Mouse (Mus musculus): ENCODE data around the gene Wfdc1. TPM values are rescaled to one million over a fixed set of nuclear protein-coding genes. Genes with fewer than 3 reads are reported as not detected.

Wfdc1 gene
- total RNA-seq, 1 experiment, result 0.13 TPM

DNA sequence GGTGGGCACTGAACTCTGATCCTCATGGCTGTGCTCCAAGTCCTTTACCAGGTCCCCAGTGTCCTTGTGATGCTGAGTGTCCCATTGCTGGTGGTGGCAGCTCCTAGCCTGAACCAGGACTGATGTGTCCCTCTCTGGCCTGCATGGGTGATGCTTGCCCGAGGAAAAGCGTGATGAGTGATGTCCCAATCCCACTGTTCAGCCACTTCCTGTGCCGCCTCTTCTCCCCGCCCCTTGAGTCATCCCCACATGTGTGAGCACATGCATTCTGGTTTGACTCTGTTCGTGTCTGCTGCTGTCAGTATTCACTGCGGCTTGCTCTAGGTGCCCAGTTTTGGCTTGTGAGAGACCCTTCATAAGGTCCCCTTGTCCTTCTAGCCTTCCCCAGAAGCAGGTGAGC, 46.1 kb downstream of the Wfdc1 start:
- Histone ChIP-seq H3K9ac (ENCODE audit: insufficient read depth, low read depth, low read length, poor library complexity, severe bottlenecking) (no peak overlapping the region), H3K9me3 (ENCODE audit: control insufficient read depth, insufficient read depth, low read depth, low read length) (no peaks in the 10 kb centered on the region), H3K36me3 (ENCODE audit: control insufficient read depth, insufficient read depth, low read length, poor library complexity, severe bottlenecking) (no peaks in the 10 kb centered on the region), H3K27ac (ENCODE audit: insufficient read depth, low read depth, low read length, poor library complexity, severe bottlenecking) (no peak overlapping the region), H3K4me1 (ENCODE audit: control insufficient read depth in 2 of 2, insufficient read depth in 2 of 2, low read length in 2 of 2, poor library complexity in 1 of 2) (peaks cover 0 to 11% of the 10 kb centered on the region in 2 experiments; a peak in 1 of 4 replicates), H3K4me3 (ENCODE audit: insufficient read depth in 1 of 2, low read depth in 1 of 2, low read length in 2 of 2, poor library complexity in 1 of 2, severe bottlenecking in 1 of 2) (no peak overlapping the region)
- in situ Hi-C loops (cut with MboI; ENCODE audit: low sequenced_read_pairs in 2 of 2, unreplicated experiment in 2 of 2), result no loop called here
- DNase-seq (ENCODE audit: low read depth, low spot score), result no peak
- no peak for TF ChIP-seq ZC3H11A (IDR thresholded peaks at IDR 0.05; ENCODE audit: borderline replicate concordance, low read depth, low read length)
- TF ChIP-seq MAFK (IDR thresholded peaks at IDR 0.05; ENCODE audit: insufficient read depth, low read depth, low read length), result no peak
- no peak for TF ChIP-seq CHD2 (IDR thresholded peaks at IDR 0.05; ENCODE audit: low read depth, low read length)
- no peak for TF ChIP-seq HCFC1 (IDR thresholded peaks at IDR 0.05; ENCODE audit: borderline replicate concordance, insufficient read depth, low read length)
- TF ChIP-seq ZNF384 (IDR thresholded peaks at IDR 0.05; ENCODE audit: low read depth, low read length), result no peak

DNA sequence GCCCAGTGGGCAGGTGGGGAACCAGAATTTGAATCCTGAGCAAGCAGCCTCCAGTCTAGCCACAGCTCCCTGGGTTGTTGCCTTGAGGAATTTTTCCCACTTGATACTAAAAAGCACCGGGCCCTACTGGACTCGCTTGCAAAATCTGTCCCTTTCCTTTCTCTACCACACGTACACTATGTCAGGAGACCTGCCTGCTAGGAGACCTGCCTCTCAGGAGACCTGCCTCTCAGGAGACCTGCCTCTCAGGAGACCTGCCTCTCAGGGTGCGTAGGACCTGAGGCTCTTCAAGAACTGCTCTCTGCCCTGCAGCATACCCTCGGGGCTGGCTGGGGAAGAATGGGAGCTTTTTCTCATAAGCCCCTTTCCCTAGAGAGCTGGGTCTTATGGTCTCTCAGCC, 47.3 kb downstream of the Wfdc1 start:
- Histone ChIP-seq H3K4me1 (ENCODE audit: control insufficient read depth in 2 of 2, insufficient read depth in 2 of 2, low read length in 2 of 2, poor library complexity in 1 of 2) (peaks cover 0 to 11% of the 10 kb centered on the region in 2 experiments; a peak in 1 of 4 replicates), H3K4me3 (ENCODE audit: insufficient read depth in 1 of 2, low read depth in 1 of 2, low read length in 2 of 2, poor library complexity in 1 of 2, severe bottlenecking in 1 of 2) (no peak overlapping the region), H3K9me3 (ENCODE audit: control insufficient read depth, insufficient read depth, low read depth, low read length) (no peaks in the 10 kb centered on the region), H3K36me3 (ENCODE audit: control insufficient read depth, insufficient read depth, low read length, poor library complexity, severe bottlenecking) (no peaks in the 10 kb centered on the region), H3K27ac (ENCODE audit: insufficient read depth, low read depth, low read length, poor library complexity, severe bottlenecking) (no peak overlapping the region), H3K9ac (ENCODE audit: insufficient read depth, low read depth, low read length, poor library complexity, severe bottlenecking) (no peak overlapping the region)
- in situ Hi-C loops (cut with MboI; ENCODE audit: low sequenced_read_pairs in 2 of 2, unreplicated experiment in 2 of 2), result no loop called here
- no peak for TF ChIP-seq CHD2 (IDR thresholded peaks at IDR 0.05; ENCODE audit: low read depth, low read length)
- TF ChIP-seq ZC3H11A (IDR thresholded peaks at IDR 0.05; ENCODE audit: borderline replicate concordance, low read depth, low read length), result no peak
- TF ChIP-seq HCFC1 (IDR thresholded peaks at IDR 0.05; ENCODE audit: borderline replicate concordance, insufficient read depth, low read length), result no peak
- TF ChIP-seq MAFK (IDR thresholded peaks at IDR 0.05; ENCODE audit: insufficient read depth, low read depth, low read length), result no peak
- no peak for TF ChIP-seq ZNF384 (IDR thresholded peaks at IDR 0.05; ENCODE audit: low read depth, low read length)
- no peak for DNase-seq (ENCODE audit: low read depth, low spot score)

DNA sequence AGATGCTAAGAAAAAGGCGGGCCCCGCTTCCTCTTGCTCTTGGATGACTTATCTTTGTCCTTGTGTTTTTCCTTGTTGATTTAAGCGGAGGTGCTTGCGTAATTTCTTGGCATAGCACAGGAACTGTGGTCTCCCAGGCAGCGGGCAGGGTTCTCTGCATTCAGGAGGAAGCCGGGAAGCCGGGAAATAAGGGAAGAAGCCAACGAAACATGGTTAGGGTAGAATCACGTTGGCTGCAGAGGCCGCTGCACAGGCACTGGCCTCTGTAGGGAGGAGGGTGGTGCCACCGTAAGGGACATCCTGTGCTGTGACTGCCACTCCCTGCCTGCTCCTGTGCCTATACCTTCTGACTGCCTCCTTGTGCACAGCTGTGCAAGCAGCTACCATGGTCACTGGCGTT, 49.1 kb downstream of the Wfdc1 start:
- no peak overlapping the region for H3K4me3 ChIP-seq (ENCODE audit: insufficient read depth in 1 of 2, low read depth in 1 of 2, low read length in 2 of 2, poor library complexity in 1 of 2, severe bottlenecking in 1 of 2)
- DNase-seq (ENCODE audit: low read depth, low spot score), result no peak
- peaks cover 0 to 5% of the 10 kb centered on the region in 2 experiments; a peak in 1 of 4 replicates for H3K4me1 ChIP-seq (ENCODE audit: control insufficient read depth in 2 of 2, insufficient read depth in 2 of 2, low read length in 2 of 2, poor library complexity in 1 of 2)
- H3K27ac ChIP-seq (ENCODE audit: insufficient read depth, low read depth, low read length, poor library complexity, severe bottlenecking), result no peak overlapping the region
- H3K9me3 ChIP-seq (ENCODE audit: control insufficient read depth, insufficient read depth, low read depth, low read length), result no peaks in the 10 kb centered on the region
- in situ Hi-C loops (cut with MboI; ENCODE audit: low sequenced_read_pairs in 2 of 2, unreplicated experiment in 2 of 2), result no loop called here
- H3K9ac ChIP-seq (ENCODE audit: insufficient read depth, low read depth, low read length, poor library complexity, severe bottlenecking), result no peak overlapping the region
- H3K36me3 ChIP-seq (ENCODE audit: control insufficient read depth, insufficient read depth, low read length, poor library complexity, severe bottlenecking), result no peaks in the 10 kb centered on the region
- TF ChIP-seq MAFK (IDR thresholded peaks at IDR 0.05; ENCODE audit: insufficient read depth, low read depth, low read length), result no peak
- TF ChIP-seq ZC3H11A (IDR thresholded peaks at IDR 0.05; ENCODE audit: borderline replicate concordance, low read depth, low read length), result no peak
- TF ChIP-seq CHD2 (IDR thresholded peaks at IDR 0.05; ENCODE audit: low read depth, low read length), result no peak
- TF ChIP-seq ZNF384 (IDR thresholded peaks at IDR 0.05; ENCODE audit: low read depth, low read length), result no peak
- no peak for TF ChIP-seq HCFC1 (IDR thresholded peaks at IDR 0.05; ENCODE audit: borderline replicate concordance, insufficient read depth, low read length)

DNA sequence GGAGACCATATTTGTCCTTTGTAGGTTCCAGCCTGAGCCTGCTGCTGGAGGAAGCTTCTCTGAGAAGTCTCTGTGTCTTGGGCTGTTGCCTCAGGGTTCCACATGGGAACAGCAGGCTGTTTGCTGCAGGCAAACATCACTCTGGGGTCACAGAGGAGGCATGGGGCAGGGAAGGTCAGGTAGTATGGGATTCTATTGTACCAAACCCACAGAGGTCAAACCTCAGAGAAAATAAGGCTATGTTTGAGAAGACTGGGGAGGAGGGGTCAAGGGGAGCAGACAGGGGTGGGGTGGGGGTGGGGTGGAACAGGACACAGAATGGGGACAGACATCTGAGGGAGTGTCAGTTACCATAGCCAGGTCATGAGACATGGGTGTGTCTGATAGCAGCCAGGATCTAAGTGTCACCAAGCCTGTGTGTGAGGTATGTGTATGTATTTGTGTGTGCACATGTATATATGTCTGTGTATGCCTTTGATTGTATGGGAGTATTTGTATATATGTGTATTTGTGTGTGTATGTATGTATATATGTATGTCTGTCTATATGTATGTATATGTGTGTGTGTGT, 50.6 kb downstream of the Wfdc1 start:
- H3K27ac ChIP-seq (ENCODE audit: insufficient read depth, low read depth, low read length, poor library complexity, severe bottlenecking), result no peak overlapping the region
- H3K4me1 ChIP-seq (ENCODE audit: control insufficient read depth in 2 of 2, insufficient read depth in 2 of 2, low read length in 2 of 2, poor library complexity in 1 of 2), result peaks cover 0 to 5% of the 10 kb centered on the region in 2 experiments; a peak in 1 of 4 replicates
- in situ Hi-C loops (cut with MboI; ENCODE audit: low sequenced_read_pairs in 2 of 2, unreplicated experiment in 2 of 2), result no loop called here
- no peaks in the 10 kb centered on the region for H3K36me3 ChIP-seq (ENCODE audit: control insufficient read depth, insufficient read depth, low read length, poor library complexity, severe bottlenecking)
- TF ChIP-seq HCFC1 (IDR thresholded peaks at IDR 0.05; ENCODE audit: borderline replicate concordance, insufficient read depth, low read length) (no peak), ZC3H11A (IDR thresholded peaks at IDR 0.05; ENCODE audit: borderline replicate concordance, low read depth, low read length) (no peak), CHD2 (IDR thresholded peaks at IDR 0.05; ENCODE audit: low read depth, low read length) (no peak), ZNF384 (IDR thresholded peaks at IDR 0.05; ENCODE audit: low read depth, low read length) (no peak)
- no peaks in the 10 kb centered on the region for H3K9me3 ChIP-seq (ENCODE audit: control insufficient read depth, insufficient read depth, low read depth, low read length)
- no peak for DNase-seq (ENCODE audit: low read depth, low spot score)
- H3K4me3 ChIP-seq (ENCODE audit: insufficient read depth in 1 of 2, low read depth in 1 of 2, low read length in 2 of 2, poor library complexity in 1 of 2, severe bottlenecking in 1 of 2), result no peak overlapping the region
- H3K9ac ChIP-seq (ENCODE audit: insufficient read depth, low read depth, low read length, poor library complexity, severe bottlenecking), result no peak overlapping the region
